Mouse (Mus musculus) thymus, postnatal 4 days (tissue): ENCODE measurements at regions not wholly inside any gene's neighbourhood (a gene's known extent, or its start where the extent isn't known, plus 50 kb on each side); places are given as distances from the start of the nearest gene placed in this dataset.

Experiments
- DNase-seq: peaks from one replicate; pipeline ENCODE4 v3.0.0; 2021

DNA sequence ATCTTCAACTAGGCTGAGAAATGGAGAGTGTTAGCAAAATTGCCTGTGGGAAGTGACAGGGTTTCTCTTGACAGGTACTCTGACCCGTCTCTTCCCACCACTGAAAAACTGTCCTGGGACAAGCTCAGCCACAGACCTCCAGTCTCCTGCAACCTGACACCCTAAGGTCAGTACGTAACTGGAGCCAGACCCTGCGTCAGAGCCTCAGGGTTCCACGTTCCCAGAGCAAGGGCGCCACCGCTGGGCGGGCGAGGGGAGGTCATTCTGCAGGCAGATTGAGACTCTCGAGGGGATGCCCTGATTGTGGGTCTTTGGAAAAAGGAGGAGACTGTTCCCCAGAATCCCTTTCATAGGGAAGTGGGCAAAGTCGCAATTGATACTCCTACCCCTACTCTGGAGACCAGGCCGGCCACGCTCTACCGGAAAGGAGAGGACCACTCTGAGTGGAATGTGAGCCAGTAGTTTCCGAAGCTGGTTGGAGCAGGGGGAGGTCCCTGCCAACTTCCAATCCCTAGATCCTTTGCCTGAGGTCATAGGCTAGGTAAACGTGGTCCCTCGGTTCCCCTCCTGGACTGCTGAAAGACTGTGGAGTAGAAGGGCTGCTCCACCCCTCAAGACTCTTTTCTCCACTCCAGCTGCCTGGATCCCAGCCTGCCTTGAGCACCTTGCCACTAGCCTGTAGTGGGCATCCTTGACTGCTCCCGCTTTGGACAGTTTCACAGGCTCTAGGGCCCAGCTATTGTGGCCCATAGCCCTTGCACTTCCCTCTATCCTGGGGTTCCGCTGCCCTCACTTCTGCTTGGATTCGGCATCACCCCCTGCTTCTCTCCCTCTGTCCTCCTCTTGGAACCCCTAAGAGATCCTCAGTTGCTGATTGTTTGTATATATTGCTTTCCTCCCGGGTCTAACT lies 61.0 kb upstream of the Lpcat1 start:
- peak; percentile 54 for DNase-seq

DNA sequence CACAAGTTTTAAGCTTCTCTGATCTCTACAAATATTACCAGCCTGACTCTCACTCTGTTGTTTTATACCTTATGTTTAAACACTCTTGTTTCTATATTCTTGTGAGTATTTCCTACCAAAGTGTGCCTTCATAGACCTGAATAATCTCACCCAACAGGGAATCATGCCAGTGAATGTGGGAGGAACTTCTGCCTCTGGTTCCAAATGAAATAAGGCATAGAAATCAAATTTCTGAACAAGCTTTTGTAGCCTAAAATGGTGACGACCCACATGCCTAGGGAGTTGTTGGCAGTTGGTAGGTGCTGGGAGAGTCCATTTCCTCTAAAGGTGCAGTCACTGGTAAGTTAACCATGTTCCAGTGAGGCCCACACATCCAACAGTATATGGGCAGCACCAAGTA lies 66.1 kb upstream of the Lpcat1 start:
- DNase-seq: no peak

GRCm38 (mm10) chr13:73397033-73397432 lies 68.7 kb upstream of the Ndufs6 start:
- no peak for DNase-seq

GRCm38 (mm10) chr13:73395856-73396255 lies 67.5 kb upstream of the Ndufs6 start:
- no peak for DNase-seq

- DNase-seq: no peak
Measured at GRCm38 (mm10) chr13:73389051-73389450, 60.7 kb upstream of the Ndufs6 start.

GRCm38 (mm10) chr13:73383585-73383984 lies 55.2 kb upstream of the Ndufs6 start:
- DNase-seq: peak; percentile 63
